Mouse (Mus musculus) lung, postnatal 0 days (tissue): ENCODE data around the gene Trak1.

ENCODE experiments used
- CTCF ChIP-seq: IDR thresholded peaks from 2 replicates; pipeline ENCODE4 v1.5.1; 2016; ENCODE audit warnings: antibody characterized with exemption, mild to moderate bottlenecking
- EP300 ChIP-seq: IDR thresholded peaks from 2 replicates; pipeline ENCODE4 v1.6.1; 2016; ENCODE audit warnings: antibody characterized with exemption, mild to moderate bottlenecking, control low read depth

DNA sequence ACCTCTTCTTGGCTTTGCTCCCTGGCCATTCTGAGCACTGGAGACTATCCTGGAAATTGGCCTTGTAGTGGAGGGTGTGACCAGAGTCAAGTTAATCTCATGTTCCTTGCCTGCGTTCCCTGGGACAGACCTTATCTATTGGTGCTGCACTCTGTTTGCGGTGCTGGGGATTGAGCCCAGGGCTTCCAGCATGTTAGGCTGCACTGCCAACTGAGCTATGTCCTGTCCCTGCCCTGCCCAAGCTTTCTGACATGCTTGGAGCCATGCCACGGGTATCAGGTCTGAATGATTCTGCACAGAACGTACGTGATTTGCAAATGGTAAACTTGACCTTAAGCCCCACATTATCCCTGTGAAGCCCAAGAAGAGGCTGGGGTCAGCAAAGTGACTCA, 77.6 kb downstream of the Trak1 start:
- no peak for TF ChIP-seq CTCF
- no peak for TF ChIP-seq EP300
